Mouse (Mus musculus) intestine, embryonic 14.5 days (tissue): ENCODE measurements around the gene Ly6g6f. TPM values are rescaled to one million over a fixed set of nuclear protein-coding genes. Genes with fewer than 3 reads are reported as not detected.

Source experiments
- ATAC-seq: fragments of 200-750 bp; cut with Nextera tagmentation; replicated peaks from 2 replicates; pipeline ENCODE4 v1.8.0; 2017; ENCODE audit warnings: low read depth, moderate number of reproducible peaks, moderate TSS enrichment, moderate library complexity; ENCODE audit not compliant: low FRiP score, low TSS enrichment
- DNase-seq: peaks from one replicate; pipeline ENCODE4 v3.0.0-alpha.2; 2018; ENCODE audit warnings: low spot score
- H3K27ac ChIP-seq: fragments of 300-500 bp; sonication (generic); 2 replicates; pipeline ENCODE4 v1.5.1; 2014; ENCODE audit warnings: low read depth, mild to moderate bottlenecking, control low read depth
- H3K27me3 ChIP-seq: fragments of 300-500 bp; sonication (generic); replicated peaks from 2 replicates; pipeline ENCODE4 v1.6.1; 2014; ENCODE audit warnings: low read length, control low read depth; ENCODE audit not compliant: control insufficient read depth, insufficient read depth
- H3K36me3 ChIP-seq: fragments of 300-500 bp; sonication (generic); 2 replicates; pipeline ENCODE4 v1.6.1; 2014; ENCODE audit warnings: low read length, control low read depth; ENCODE audit not compliant: control insufficient read depth, insufficient read depth
- H3K4me1 ChIP-seq: fragments of 300-500 bp; sonication (generic); replicated peaks from 2 replicates; pipeline ENCODE4 v1.6.1; 2014; ENCODE audit warnings: low read length, control low read depth, mixed read lengths; ENCODE audit not compliant: control insufficient read depth, insufficient read depth
- H3K4me2 ChIP-seq: fragments of 300-500 bp; sonication (generic); 2 replicates; pipeline ENCODE4 v1.6.1; 2014; ENCODE audit warnings: low read length
- H3K4me3 ChIP-seq: fragments of 300-500 bp; sonication (generic); 2 replicates; pipeline ENCODE4 v1.5.1; 2014; ENCODE audit warnings: low read depth, low read length, control low read depth, mixed read lengths
- H3K9ac ChIP-seq: fragments of 300-500 bp; sonication (generic); 2 replicates; pipeline ENCODE4 v1.6.1; 2014; ENCODE audit warnings: mild to moderate bottlenecking, low read length
- H3K9me3 ChIP-seq: fragments of 300-500 bp; sonication (generic); 2 replicates; pipeline ENCODE4 v1.6.1; 2016; ENCODE audit warnings: low read length, control low read depth; ENCODE audit not compliant: control insufficient read depth
- WGBS: fragments of 180-500 bp; shearing (Covaris S2); extraction: QIAGEN DNeasy Blood & Tissue Kit; methylation state at CpG from one replicate; pipeline ENCODE4 v1.1.7; 2014; 5-methylcytosine and 5-hydroxymethylcytosine counted together
- polyA plus RNA-seq: library from polyadenylated mRNA; unstranded; fragments of >200 nt; fragmentation: Nextera tagmentation; extraction: Ambion mirVana; gene quantifications from 2 replicates; pipeline ENCODE4 v1.2.1, GENCODE M21; 2014

The Ly6g6f gene
- polyA plus RNA-seq, 1 experiment from 2014 or later, result not detected

- DNase-seq (no peak), ATAC-seq (no peak)
- peaks cover 19% of the 10 kb centered on the region for H3K36me3 ChIP-seq
- peaks cover 51% of the 10 kb centered on the region for H3K4me1 ChIP-seq
- H3K4me2 ChIP-seq, result peak overlapping the region; percentile 98
- H3K4me3 ChIP-seq, result no peak overlapping the region; the same call in 1 of the 2 replicates
- peak overlapping the region; percentile 96 for H3K27ac ChIP-seq
- no peak overlapping the region for H3K9ac ChIP-seq
- no peaks in the 10 kb centered on the region for H3K27me3 ChIP-seq
- 69% methylated on average over 5 of the region's 5 CpGs for WGBS
- H3K9me3 ChIP-seq, result no peaks in the 10 kb centered on the region
These were observed 36.4 kb downstream of the Ly6g6f start for GRCm38 (mm10) chr17:35048932-35049440.

GRCm38 (mm10) chr17:35048149-35048931 is 37.1 kb downstream of the Ly6g6f start:
- H3K9ac ChIP-seq, result 0 out of 2 replicates have a peak overlapping the region, but pooled peaks have one; percentile 4
- peak; percentile 62 for DNase-seq

GRCm38 (mm10) chr17:35047688-35048087 is 37.7 kb downstream of the Ly6g6f start:
- H3K36me3 ChIP-seq, result peaks cover 6% of the 10 kb centered on the region
- ATAC-seq (no peak), DNase-seq (no peak)
- no peaks in the 10 kb centered on the region for H3K9me3 ChIP-seq
- H3K27me3 ChIP-seq, result no peaks in the 10 kb centered on the region
- peak overlapping the region; percentile 96 for H3K27ac ChIP-seq
- H3K4me2 ChIP-seq, result peak overlapping the region; percentile 98
- peaks cover 48% of the 10 kb centered on the region for H3K4me1 ChIP-seq
- 50% methylated on average over 1 of the region's 1 CpGs for WGBS
- H3K4me3 ChIP-seq, result peak overlapping the region; percentile 55; the same call in 1 of the 2 replicates
- 0 out of 2 replicates have a peak overlapping the region, but pooled peaks have one; percentile 4 for H3K9ac ChIP-seq

More at GRCm38 (mm10) chr17:35048149-35048931, 37.1 kb downstream of the Ly6g6f start:
- peak overlapping the region; percentile 96 for H3K27ac ChIP-seq
- 28% methylated on average over 11 of the region's 11 CpGs for WGBS
- H3K27me3 ChIP-seq, result no peaks in the 10 kb centered on the region
- ATAC-seq, result no peak
- peaks cover 13% of the 10 kb centered on the region for H3K36me3 ChIP-seq
- peak overlapping the region; percentile 98 for H3K4me2 ChIP-seq
- no peak overlapping the region; the same call in 1 of the 2 replicates for H3K4me3 ChIP-seq
- no peaks in the 10 kb centered on the region for H3K9me3 ChIP-seq
- peaks cover 51% of the 10 kb centered on the region for H3K4me1 ChIP-seq

GRCm38 (mm10) chr17:35046681-35047455 is 38.5 kb downstream of the Ly6g6f start, which contains the start of gene Msh5:
Msh5 (minus strand) TSS chr17:35046745.
- ATAC-seq (peak; percentile 90), DNase-seq (peak; percentile 98)
- Histone ChIP-seq H3K4me2 (peak within 1 kb of the TSS; percentile 98), H3K4me3 (peak within 1 kb of the TSS; percentile 55), H3K9ac (peak within 1 kb of the TSS; percentile 90), H3K9me3 (no peaks in the 10 kb centered on the region), H3K4me1 (peaks cover 40% of the 10 kb centered on the region), H3K27ac (peak within 1 kb of the TSS; percentile 96), H3K27me3 (no peaks in the 10 kb centered on the region), H3K36me3 (no peaks in the 10 kb centered on the region)
- 2% methylated on average over 33 of the region's 33 CpGs for WGBS

GRCm38 (mm10) chr17:35045807-35046680 is 39.4 kb downstream of the Ly6g6f start:
- WGBS, result 4% methylated on average over 48 of the region's 48 CpGs
- peak; percentile 3; the same call in 1 of the 2 replicates for ATAC-seq
- H3K4me1 ChIP-seq, result peaks cover 40% of the 10 kb centered on the region

GRCm38 (mm10) chr17:35044904-35045806 is 40.3 kb downstream of the Ly6g6f start:
- peak overlapping the region; percentile 55 for H3K4me3 ChIP-seq
- peaks cover 40% of the 10 kb centered on the region for H3K4me1 ChIP-seq
- H3K9ac ChIP-seq, result peak overlapping the region; percentile 90
- DNase-seq, result no peak
- peak overlapping the region; percentile 98 for H3K4me2 ChIP-seq
- H3K9me3 ChIP-seq, result no peaks in the 10 kb centered on the region
- H3K27ac ChIP-seq, result peak overlapping the region; percentile 89; the same call in 1 of the 2 replicates
- WGBS, result 75% methylated on average over 7 of the region's 7 CpGs
- no peaks in the 10 kb centered on the region for H3K27me3 ChIP-seq
- ATAC-seq, result no peak
- no peaks in the 10 kb centered on the region for H3K36me3 ChIP-seq

More at GRCm38 (mm10) chr17:35045807-35046680, 39.4 kb downstream of the Ly6g6f start:
- Histone ChIP-seq H3K9ac (peak overlapping the region; percentile 90), H3K27ac (peak overlapping the region; percentile 89), H3K4me2 (peak overlapping the region; percentile 98), H3K27me3 (no peaks in the 10 kb centered on the region), H3K36me3 (no peaks in the 10 kb centered on the region), H3K9me3 (no peaks in the 10 kb centered on the region), H3K4me3 (peak overlapping the region; percentile 55)
- DNase-seq, result peak; percentile 81

- H3K36me3 ChIP-seq, result no peaks in the 10 kb centered on the region
- 83% methylated on average over 4 of the region's 4 CpGs for WGBS
- no peaks in the 10 kb centered on the region for H3K9me3 ChIP-seq
- ATAC-seq (no peak), DNase-seq (no peak)
- no peak overlapping the region for H3K4me3 ChIP-seq
- H3K27ac ChIP-seq, result no peak overlapping the region
- H3K9ac ChIP-seq, result no peak overlapping the region
- no peaks in the 10 kb centered on the region for H3K27me3 ChIP-seq
- H3K4me1 ChIP-seq, result peaks cover 30% of the 10 kb centered on the region
- no peak overlapping the region for H3K4me2 ChIP-seq
These were observed 41.6 kb downstream of the Ly6g6f start for GRCm38 (mm10) chr17:35043794-35044193.
